In genomic region chr2:137706528-137706988, GRCm38 (mm10) we compare ENCODE assay signal across 12 mouse cellular contexts.
A peak's percentile ranks its signal among the peaks of the same experiment; 100 is the strongest.
DNase-seq lines count a peak whose midpoint lies in the region; ATAC-seq and TF ChIP-seq lines count a peak whose summit lies in the region.
"Had no signal": no experiment of that assay in that cellular context is flagged by ENCODE, and none has a peak within 500 bp of the region (broad histone marks: within the 10 kb centered on the region; RNA-seq: fewer than 3 reads in every experiment).

No protein-coding gene starts in this region.

- no peak for ATAC-seq in intestine, embryonic 15.5 days
- ATAC-seq in intestine, embryonic 16.5 days = no peak
- ATAC-seq in embryonic facial prominence, embryonic 12.5 days (ENCODE audit: insufficient number of reproducible peaks, insufficient read depth, low FRiP score, low TSS enrichment) = peak; percentile 47; the same call in 1 of the 2 replicates
- ATAC-seq in hindbrain, embryonic 11.5 days (ENCODE audit: low FRiP score) = peak; percentile 88
- ATAC-seq in midbrain, postnatal 0 days (ENCODE audit: low FRiP score) = peak; percentile 41; the same call in 1 of the 2 replicates
- ATAC-seq: lung, postnatal 0 days had no signal

- peak; percentile 58 for DNase-seq in hindbrain, embryonic 11.5 days (ENCODE audit: low spot score)
- DNase-seq in midbrain, postnatal 0 days (ENCODE audit: low spot score) = peak; percentile 39
- DNase-seq in left cerebral cortex, adult 11 months (ENCODE audit: low spot score) = no peak
- DNase-seq in spleen, adult 12 weeks (ENCODE audit: low spot score) = no peak
- DNase-seq in urinary bladder, adult 18-20 months (ENCODE audit: low spot score in 2 of 2) = no peak
- DNase-seq: cerebellum, adult 11 months; thymus, postnatal 36 days had no signal

- TF ChIP-seq CTCF in midbrain, postnatal 0 days (IDR thresholded peaks at IDR 0.05) = no peak

- H3K9ac ChIP-seq in intestine, embryonic 15.5 days = no peak overlapping the region
- H3K9ac ChIP-seq in intestine, embryonic 16.5 days (ENCODE audit: low read depth, low read length) = no peak overlapping the region
- H3K9ac ChIP-seq in embryonic facial prominence, embryonic 12.5 days = no peak overlapping the region
- H3K9ac ChIP-seq in hindbrain, embryonic 11.5 days (ENCODE audit: low read depth, low read length) = no peak overlapping the region
- no peak overlapping the region for H3K9ac ChIP-seq in midbrain, postnatal 0 days (replicated peaks; ENCODE audit: low read length, poor library complexity, severe bottlenecking)
- H3K9ac ChIP-seq: limb, embryonic 13.5 days had no signal

- 16% methylated on average over 4 of the region's 4 CpGs for WGBS in intestine, embryonic 15.5 days
- WGBS in intestine, embryonic 16.5 days = 22% methylated on average over 4 of the region's 4 CpGs
- WGBS in embryonic facial prominence, embryonic 12.5 days = 8% methylated on average over 4 of the region's 4 CpGs
- 7% methylated on average over 4 of the region's 4 CpGs for WGBS in hindbrain, embryonic 11.5 days
- 3% methylated on average over 4 of the region's 4 CpGs for WGBS in midbrain, postnatal 0 days

- no peak overlapping the region for H3K27ac ChIP-seq in intestine, embryonic 15.5 days
- H3K27ac ChIP-seq in intestine, embryonic 16.5 days (ENCODE audit: low read length) = no peak overlapping the region
- H3K27ac ChIP-seq in embryonic facial prominence, embryonic 12.5 days = no peak overlapping the region
- no peak overlapping the region for H3K27ac ChIP-seq in hindbrain, embryonic 11.5 days (ENCODE audit: low read depth, low read length)
- no peak overlapping the region for H3K27ac ChIP-seq in midbrain, postnatal 0 days (ENCODE audit: low read depth, low read length)
- H3K27ac ChIP-seq: limb, embryonic 13.5 days had no signal

- H3K4me3 ChIP-seq in intestine, embryonic 15.5 days (replicated peaks) = no peak overlapping the region
- H3K4me3 ChIP-seq in intestine, embryonic 16.5 days (ENCODE audit: low read length) = no peak overlapping the region
- H3K4me3 ChIP-seq in embryonic facial prominence, embryonic 12.5 days = no peak overlapping the region
- H3K4me3 ChIP-seq in hindbrain, embryonic 11.5 days (ENCODE audit: low read depth, low read length) = no peak overlapping the region
- no peak overlapping the region; the same call in 1 of the 2 replicates for H3K4me3 ChIP-seq in midbrain, postnatal 0 days (ENCODE audit: low read depth, low read length)
- H3K4me3 ChIP-seq: limb, embryonic 13.5 days had no signal

- H3K4me2 ChIP-seq in intestine, embryonic 15.5 days (replicated peaks) = 0 out of 2 replicates have a peak overlapping the region, but pooled peaks have one; percentile 9
- H3K4me2 ChIP-seq in intestine, embryonic 16.5 days (ENCODE audit: low read depth, low read length) = no peak overlapping the region
- no peak overlapping the region for H3K4me2 ChIP-seq in embryonic facial prominence, embryonic 12.5 days (replicated peaks)
- 0 out of 2 replicates have a peak overlapping the region, but pooled peaks have one; percentile 12 for H3K4me2 ChIP-seq in hindbrain, embryonic 11.5 days (replicated peaks; ENCODE audit: low read depth, low read length)
- H3K4me2 ChIP-seq in midbrain, postnatal 0 days (ENCODE audit: low read depth, low read length, poor library complexity, severe bottlenecking) = peak overlapping the region; percentile 21

- no peaks in the 10 kb centered on the region for H3K27me3 ChIP-seq in intestine, embryonic 15.5 days (replicated peaks)
- H3K27me3 ChIP-seq in intestine, embryonic 16.5 days (replicated peaks; ENCODE audit: control insufficient read depth, insufficient read depth, low read length) = no peaks in the 10 kb centered on the region
- no peaks in the 10 kb centered on the region for H3K27me3 ChIP-seq in embryonic facial prominence, embryonic 12.5 days
- peaks cover 25% of the 10 kb centered on the region for H3K27me3 ChIP-seq in hindbrain, embryonic 11.5 days (ENCODE audit: control insufficient read depth, insufficient read depth, low read length)
- H3K27me3 ChIP-seq in midbrain, postnatal 0 days (ENCODE audit: insufficient read depth, low read length) = no peaks in the 10 kb centered on the region

- no peaks in the 10 kb centered on the region for H3K9me3 ChIP-seq in intestine, embryonic 15.5 days
- H3K9me3 ChIP-seq in intestine, embryonic 16.5 days (ENCODE audit: control insufficient read depth, low read length) = no peaks in the 10 kb centered on the region
- no peaks in the 10 kb centered on the region for H3K9me3 ChIP-seq in embryonic facial prominence, embryonic 12.5 days
- H3K9me3 ChIP-seq in hindbrain, embryonic 11.5 days (ENCODE audit: control insufficient read depth, low read length) = no peaks in the 10 kb centered on the region
- H3K9me3 ChIP-seq in midbrain, postnatal 0 days (ENCODE audit: low read length) = no peaks in the 10 kb centered on the region
- H3K9me3 ChIP-seq: limb, embryonic 13.5 days had no signal

- no peaks in the 10 kb centered on the region for H3K36me3 ChIP-seq in intestine, embryonic 15.5 days
- no peaks in the 10 kb centered on the region for H3K36me3 ChIP-seq in intestine, embryonic 16.5 days (ENCODE audit: control insufficient read depth, insufficient read depth, low read length)
- no peaks in the 10 kb centered on the region for H3K36me3 ChIP-seq in embryonic facial prominence, embryonic 12.5 days
- H3K36me3 ChIP-seq in hindbrain, embryonic 11.5 days (ENCODE audit: control insufficient read depth, insufficient read depth, low read length) = no peaks in the 10 kb centered on the region
- H3K36me3 ChIP-seq in midbrain, postnatal 0 days (ENCODE audit: insufficient read depth, low read length) = no peaks in the 10 kb centered on the region
- H3K36me3 ChIP-seq: limb, embryonic 13.5 days had no signal

- no peaks in the 10 kb centered on the region for H3K4me1 ChIP-seq in intestine, embryonic 15.5 days (replicated peaks)
- H3K4me1 ChIP-seq in intestine, embryonic 16.5 days (ENCODE audit: control insufficient read depth, insufficient read depth, low read length) = no peaks in the 10 kb centered on the region
- peaks cover 12% of the 10 kb centered on the region for H3K4me1 ChIP-seq in embryonic facial prominence, embryonic 12.5 days
- H3K4me1 ChIP-seq in hindbrain, embryonic 11.5 days (replicated peaks; ENCODE audit: control insufficient read depth, insufficient read depth, low read length) = no peaks in the 10 kb centered on the region
- no peaks in the 10 kb centered on the region for H3K4me1 ChIP-seq in midbrain, postnatal 0 days (ENCODE audit: insufficient read depth, low read length)

Comparison
In these comparisons a context has a peak if more than half of its experiments do, and no peak if none do; other contexts are left out.
1. H3K4me2 ChIP-seq: peak in intestine, embryonic 15.5 days (single experiment), hindbrain, embryonic 11.5 days (single experiment) and midbrain, postnatal 0 days (single experiment); none in intestine, embryonic 16.5 days (single experiment) and embryonic facial prominence, embryonic 12.5 days (single experiment).
2. ATAC-seq: peak in embryonic facial prominence, embryonic 12.5 days (single experiment), hindbrain, embryonic 11.5 days (single experiment) and midbrain, postnatal 0 days (single experiment); none in intestine, embryonic 15.5 days (single experiment) and intestine, embryonic 16.5 days (single experiment).
3. DNase-seq: peak in hindbrain, embryonic 11.5 days (single experiment) and midbrain, postnatal 0 days (single experiment); none in left cerebral cortex, adult 11 months (single experiment), spleen, adult 12 weeks (single experiment) and urinary bladder, adult 18-20 months (0 of 2).